Mouse (Mus musculus) megakaryocyte, embryonic 14.5 days (primary cell): ENCODE data around the gene Kcnb1.

Experiments used
- FLI1 ChIP-seq: IDR thresholded peaks from 2 replicates; pipeline ENCODE4 v1.6.1; 2012; ENCODE audit warnings: low read length, inconsistent platforms, mixed read lengths
- GATA1 ChIP-seq: IDR thresholded peaks from 3 replicates; pipeline ENCODE4 v1.6.1; 2012; ENCODE audit warnings: mixed read lengths, low read length, inconsistent platforms, borderline replicate concordance

- TF ChIP-seq GATA1, result no peak
- TF ChIP-seq FLI1, result no peak
Measured at GRCm38 (mm10) chr2:167219154-167219775, 29.3 kb upstream of the Kcnb1 start.
